Mouse (Mus musculus): ENCODE measurements at regions not wholly inside any gene's neighbourhood (a gene's known extent, or its start where the extent isn't known, plus 50 kb on each side); places are given as distances from the start of the nearest gene placed in this dataset.

- no peak for DNase-seq (ENCODE audit: low spot score)
Observed at GRCm38 (mm10) chr8:63587871-63588270, 364.2 kb downstream of the Sgo2b start.

GRCm38 (mm10) chr8:63574500-63574899 lies 377.5 kb downstream of the Sgo2b start:
- DNase-seq (ENCODE audit: low spot score) = no peak

- DNase-seq (ENCODE audit: low spot score) = no peak
Observed at GRCm38 (mm10) chr8:63539296-63539695, 412.8 kb downstream of the Sgo2b start.

- peak; percentile 27 for DNase-seq (ENCODE audit: low spot score)
Observed at GRCm38 (mm10) chr8:63529763-63530558, 422.1 kb downstream of the Sgo2b start.

All from embryo, embryonic 10.5 days (tissue).